Mouse (Mus musculus) urinary bladder, postnatal 10 days (tissue): ENCODE results near the gene Map2k4.

Experiments
- DNase-seq: peaks from one replicate; pipeline ENCODE4 v3.0.0; 2022; ENCODE audit warnings: low spot score

The Map2k4 gene

GRCm38 (mm10) chr11:65706784-65707183 is 81.3 kb downstream of the Map2k4 start:
- DNase-seq = no peak

GRCm38 (mm10) chr11:65706176-65706575 is 81.9 kb downstream of the Map2k4 start:
- DNase-seq = no peak

- DNase-seq = no peak
Measured at GRCm38 (mm10) chr11:65704861-65705260, 83.2 kb downstream of the Map2k4 start.

GRCm38 (mm10) chr11:65678824-65679402 is 109.2 kb downstream of the Map2k4 start:
- DNase-seq = no peak

GRCm38 (mm10) chr11:65667348-65667969 is 120.6 kb downstream of the Map2k4 start:
- DNase-seq = no peak

GRCm38 (mm10) chr11:65664903-65665302 is 123.2 kb downstream of the Map2k4 start:
- no peak for DNase-seq

GRCm38 (mm10) chr11:65661790-65662522 is 126.1 kb downstream of the Map2k4 start:
- no peak for DNase-seq

GRCm38 (mm10) chr11:65653932-65654331 is 134.2 kb downstream of the Map2k4 start:
- DNase-seq = no peak

GRCm38 (mm10) chr11:65651426-65651825 is 136.7 kb downstream of the Map2k4 start:
- no peak for DNase-seq

GRCm38 (mm10) chr11:65649956-65650715 is 138.0 kb downstream of the Map2k4 start:
- no peak for DNase-seq

- DNase-seq = no peak
Measured at GRCm38 (mm10) chr11:65649469-65649868, 138.6 kb downstream of the Map2k4 start.

GRCm38 (mm10) chr11:65646314-65646713 is 141.8 kb downstream of the Map2k4 start:
- no peak for DNase-seq

- DNase-seq = no peak
Measured at GRCm38 (mm10) chr11:65644539-65644938, 143.6 kb downstream of the Map2k4 start.

GRCm38 (mm10) chr11:65640261-65640660 is 147.8 kb downstream of the Map2k4 start:
- no peak for DNase-seq
